Mouse (Mus musculus) thymus, postnatal 4 days (tissue): ENCODE data around the gene Vmac.

Source experiments
- DNase-seq: peaks from one replicate; pipeline ENCODE4 v3.0.0; 2021

Vmac gene

GRCm38 (mm10) chr17:56683546-56684140 is 34.2 kb downstream of the Vmac start:
- peak; percentile 41 for DNase-seq

GRCm38 (mm10) chr17:56682880-56683279 is 34.9 kb downstream of the Vmac start:
- no peak for DNase-seq

DNA sequence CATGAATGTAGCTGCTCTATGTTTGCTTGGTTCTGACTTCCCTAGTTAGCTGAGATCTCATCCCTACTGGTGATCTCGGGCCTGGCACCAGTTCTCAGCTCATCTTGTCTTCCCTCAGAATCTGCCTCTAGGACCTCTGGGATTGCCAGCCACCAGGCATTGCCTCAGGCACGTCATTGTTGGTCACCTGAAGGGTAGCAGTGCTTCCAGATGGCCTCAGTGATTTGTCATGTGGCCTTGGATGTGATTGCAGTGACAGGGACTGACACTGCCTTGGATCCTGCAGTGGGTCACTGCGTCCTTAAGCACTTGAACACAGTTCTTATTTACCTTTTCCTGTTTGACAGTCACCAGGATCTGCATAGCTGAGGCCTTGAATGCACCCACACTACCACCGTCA is 36.0 kb downstream of the Vmac start:
- DNase-seq = no peak

GRCm38 (mm10) chr17:56673647-56674416 is 44.0 kb downstream of the Vmac start:
- DNase-seq = no peak

DNA sequence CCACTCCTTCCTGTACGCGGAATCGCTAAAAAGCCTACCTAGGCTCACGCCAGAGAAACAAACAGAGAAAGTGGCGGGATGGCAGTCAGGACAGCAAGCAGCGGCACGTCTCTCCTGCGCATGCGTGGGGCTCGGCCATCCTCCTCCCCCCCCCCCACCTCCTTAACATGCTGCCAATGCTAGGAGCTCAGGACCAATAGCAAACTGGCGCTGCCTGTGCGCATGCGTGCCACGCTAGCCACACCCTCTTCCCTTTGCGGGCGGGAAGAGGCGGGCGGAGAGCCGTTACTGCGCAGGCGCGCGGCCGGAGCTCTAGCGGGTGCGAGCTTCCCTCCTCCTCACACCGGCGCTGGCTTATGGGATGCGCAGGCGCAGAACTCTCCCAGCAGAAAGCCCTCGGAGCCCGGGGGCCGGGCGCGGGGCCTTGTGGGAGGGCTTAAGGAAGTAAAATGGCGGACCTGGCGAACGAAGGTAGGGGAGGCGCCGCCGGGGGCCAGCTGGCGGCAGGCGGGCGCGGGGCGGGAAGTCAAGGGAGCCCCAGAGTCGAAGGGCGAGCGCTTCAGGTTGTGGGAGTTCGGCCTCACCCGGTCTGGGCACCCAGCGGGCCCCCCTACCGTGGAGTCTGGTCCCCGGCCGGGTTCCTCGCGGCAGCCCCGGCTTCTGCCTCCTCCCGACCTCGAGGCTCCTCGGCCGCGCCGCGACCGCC is 44.7 kb downstream of the Vmac start, which contains the start of gene Ranbp3:
Gene Ranbp3, plus strand, starts transcription at position 354 of the 706 bp plus-strand sequence.
- peak; percentile 99 for DNase-seq

DNA sequence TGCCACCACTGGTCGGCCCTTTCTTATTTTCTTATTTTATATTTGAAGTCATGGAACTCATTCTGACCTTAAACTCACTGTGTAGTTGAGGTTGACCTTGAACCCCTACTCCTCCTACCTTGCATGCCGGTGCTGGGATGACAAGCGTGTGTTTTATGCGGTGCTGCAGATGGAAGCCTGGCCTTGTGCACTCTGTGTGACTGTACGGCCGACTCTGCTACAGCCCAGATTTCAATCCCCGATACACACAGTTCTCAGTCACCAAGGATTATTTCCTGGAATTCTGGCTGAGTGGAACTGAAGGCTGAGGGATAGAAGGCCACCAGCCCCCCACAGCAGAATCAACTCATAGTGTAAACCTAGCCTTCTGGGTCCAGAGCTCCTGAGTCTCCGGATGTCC is 48.1 kb downstream of the Vmac start:
- DNase-seq = no peak

GRCm38 (mm10) chr17:56668384-56669144 is 49.3 kb downstream of the Vmac start:
- DNase-seq = peak; percentile 96

GRCm38 (mm10) chr17:56667591-56667990 is 50.2 kb downstream of the Vmac start:
- no peak for DNase-seq

DNA sequence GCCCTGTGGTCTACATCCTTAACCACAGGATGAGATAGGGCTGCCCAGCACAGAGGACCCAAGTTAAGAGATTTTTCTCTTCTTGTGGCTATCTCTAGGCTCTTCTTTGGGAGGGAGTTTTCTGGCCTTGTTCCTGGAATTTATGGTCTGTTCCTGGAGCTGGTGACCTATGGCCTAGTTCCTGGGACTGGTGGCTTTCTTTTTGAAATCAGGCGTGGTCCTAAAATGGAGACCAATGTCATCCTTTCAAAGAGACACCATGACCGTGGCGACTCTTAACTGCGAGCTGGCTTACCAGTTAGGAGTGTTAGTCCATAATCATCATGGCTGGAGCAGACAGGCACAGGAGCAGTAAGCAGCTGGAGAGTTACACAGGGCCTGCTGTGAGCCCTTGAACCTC is 51.4 kb downstream of the Vmac start:
- no peak for DNase-seq

- DNase-seq = no peak
Observed at GRCm38 (mm10) chr17:56664333-56664732, 53.5 kb downstream of the Vmac start.
